In the genomic region with DNA sequence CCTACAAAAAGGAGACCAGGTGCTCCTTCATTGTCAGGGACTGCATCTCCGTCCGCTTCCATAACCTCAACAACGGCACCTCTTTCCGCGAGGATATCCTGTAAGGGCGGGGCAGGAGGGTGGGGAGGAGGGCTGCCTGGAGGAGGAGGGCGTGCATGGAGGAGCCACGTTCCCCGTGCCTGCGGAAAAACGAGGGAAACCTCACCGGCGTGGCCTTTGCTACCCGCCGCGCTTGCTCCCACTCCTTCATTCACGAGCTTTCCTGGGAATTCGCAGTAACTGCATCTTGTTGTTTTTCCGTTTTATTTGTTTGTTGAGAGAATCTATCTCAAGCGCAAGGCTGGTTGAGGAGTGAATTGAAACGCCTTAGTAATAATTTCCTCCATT, we compare ENCODE assay signal across 8 mouse cellular contexts. TPM values are rescaled to one million over a fixed set of nuclear protein-coding genes. Genes with fewer than 3 reads are reported as not detected.
A peak's percentile ranks its signal among the peaks of the same experiment; 100 is the strongest.
DNase-seq lines count a peak whose midpoint lies in the region; ATAC-seq lines count a peak whose summit lies in the region.

No protein-coding gene starts in this region.

- WGBS in heart, embryonic 13.5 days = 2% methylated on average over 21 of the region's 21 CpGs
- 2% methylated on average over 21 of the region's 21 CpGs for WGBS in hindbrain, embryonic 12.5 days

- peaks cover 33% of the 10 kb centered on the region for H3K4me1 ChIP-seq in heart, embryonic 13.5 days
- peaks cover 25% of the 10 kb centered on the region for H3K4me1 ChIP-seq in hindbrain, embryonic 12.5 days

- H3K9ac ChIP-seq in heart, embryonic 13.5 days = peak overlapping the region; percentile 89
- H3K9ac ChIP-seq in hindbrain, embryonic 12.5 days = peak overlapping the region; percentile 84

- no peaks in the 10 kb centered on the region for H3K27me3 ChIP-seq in heart, embryonic 13.5 days (replicated peaks)
- no peaks in the 10 kb centered on the region for H3K27me3 ChIP-seq in hindbrain, embryonic 12.5 days

- no peak for DNase-seq in heart, postnatal 36 days
- DNase-seq in MEL-GATA-1-ER (ENCODE audit: extremely low read depth, low read depth) = peak; percentile 29
- no peak for DNase-seq in layer of hippocampus, adult 11-12 months (ENCODE audit: low spot score)
- DNase-seq in urinary bladder, adult 18-20 months (ENCODE audit: low spot score in 2 of 2) = no peak
- no peak for DNase-seq in right cerebral cortex, postnatal 4 days

- peak overlapping the region; percentile 80 for H3K4me3 ChIP-seq in heart, embryonic 13.5 days
- H3K4me3 ChIP-seq in hindbrain, embryonic 12.5 days = peak overlapping the region; percentile 82

- H3K9me3 ChIP-seq in heart, embryonic 13.5 days = no peaks in the 10 kb centered on the region
- H3K9me3 ChIP-seq in hindbrain, embryonic 12.5 days (replicated peaks) = no peaks in the 10 kb centered on the region

- intact Hi-C loops in heart, postnatal 36 days (cut with DNase I) = loop anchor here (1.0 kb wide), 1 partner anchor 18 kb away; no protein-coding TSS in a partner anchor

- peaks cover 33% of the 10 kb centered on the region for H3K36me3 ChIP-seq in heart, embryonic 13.5 days
- peaks cover 21% of the 10 kb centered on the region for H3K36me3 ChIP-seq in hindbrain, embryonic 12.5 days

- peak overlapping the region; percentile 83 for H3K27ac ChIP-seq in heart, embryonic 13.5 days (replicated peaks)
- H3K27ac ChIP-seq in hindbrain, embryonic 12.5 days = peak overlapping the region; percentile 92

- H3K4me2 ChIP-seq in heart, embryonic 13.5 days = peak overlapping the region; percentile 85
- peak overlapping the region; percentile 85 for H3K4me2 ChIP-seq in hindbrain, embryonic 12.5 days (replicated peaks)

- ATAC-seq in heart, embryonic 13.5 days (ENCODE audit: extremely low read depth, insufficient number of reproducible peaks, low FRiP score, low TSS enrichment) = peak; percentile 53
- ATAC-seq in hindbrain, embryonic 12.5 days (ENCODE audit: low FRiP score) = peak; percentile 62
- ATAC-seq in megakaryocyte-erythroid progenitor cell, adult 5-6 weeks (replicated peaks; ENCODE audit: low FRiP score, low TSS enrichment, poor library complexity, severe bottlenecking) = peak; percentile 59

RNA-seq across cellular contexts. Expression of a gene that starts 0.4 kb away (rescaled TPM):
- polyA plus RNA-seq in heart, embryonic 13.5 days (2015; fragmentation: Nextera tagmentation; extraction: Ambion mirVana) = 5.0 and 5.4 TPM in 2 replicates
- total RNA-seq in heart, postnatal 36 days (2021) = 1 to 10 TPM; 2.5 to 2.7 TPM
- polyA plus RNA-seq in hindbrain, embryonic 12.5 days (2016; fragmentation: Nextera tagmentation; extraction: Ambion mirVana) = 11.9 and 12.2 TPM in 2 replicates
- total RNA-seq in megakaryocyte-erythroid progenitor cell, adult 5-6 weeks (2014; fragmentation: Nextera tagmentation) = 6.8 and 6.9 TPM in 2 replicates
- total RNA-seq in megakaryocyte-erythroid progenitor cell, adult 5-6 weeks (2017) = 1.8 and 4.4 TPM in 2 replicates

RNA-seq across cellular contexts. Expression of a gene that starts 0.6 kb away (rescaled TPM):
- polyA plus RNA-seq in heart, embryonic 13.5 days (2015; fragmentation: Nextera tagmentation; extraction: Ambion mirVana) = 12.0 and 18.0 TPM in 2 replicates
- total RNA-seq in heart, postnatal 36 days (2021) = 10 to 100 TPM; 10.4 to 13.0 TPM
- polyA plus RNA-seq in hindbrain, embryonic 12.5 days (2016; fragmentation: Nextera tagmentation; extraction: Ambion mirVana) = 15.3 and 17.0 TPM in 2 replicates
- 15.5 and 26.4 TPM in 2 replicates for total RNA-seq in megakaryocyte-erythroid progenitor cell, adult 5-6 weeks (2014; fragmentation: Nextera tagmentation)
- total RNA-seq in megakaryocyte-erythroid progenitor cell, adult 5-6 weeks (2017) = 10.1 and 17.6 TPM in 2 replicates

RNA-seq across cellular contexts. Expression of a gene that starts 17.2 kb away (rescaled TPM):
- polyA plus RNA-seq in heart, embryonic 13.5 days (2015; fragmentation: Nextera tagmentation; extraction: Ambion mirVana) = 8.7 and 9.0 TPM in 2 replicates
- 1 to 10 TPM; 4.2 to 4.5 TPM for total RNA-seq in heart, postnatal 36 days (2021)
- polyA plus RNA-seq in hindbrain, embryonic 12.5 days (2016; fragmentation: Nextera tagmentation; extraction: Ambion mirVana) = 21.4 and 22.3 TPM in 2 replicates
- total RNA-seq in megakaryocyte-erythroid progenitor cell, adult 5-6 weeks (2014; fragmentation: Nextera tagmentation) = 11.0 and 14.2 TPM in 2 replicates
- total RNA-seq in megakaryocyte-erythroid progenitor cell, adult 5-6 weeks (2017) = 2.5 and 3.3 TPM in 2 replicates

RNA-seq across cellular contexts. Expression of a gene that starts 19.7 kb away (rescaled TPM):
- polyA plus RNA-seq in heart, embryonic 13.5 days (2015; fragmentation: Nextera tagmentation; extraction: Ambion mirVana) = 26.7 and 31.8 TPM in 2 replicates
- total RNA-seq in heart, postnatal 36 days (2021) = 10 to 100 TPM; 23.4 to 29.0 TPM
- polyA plus RNA-seq in hindbrain, embryonic 12.5 days (2016; fragmentation: Nextera tagmentation; extraction: Ambion mirVana) = 15.0 and 15.7 TPM in 2 replicates
- total RNA-seq in megakaryocyte-erythroid progenitor cell, adult 5-6 weeks (2014; fragmentation: Nextera tagmentation) = 0.11 and 7.6 TPM in 2 replicates
- total RNA-seq in megakaryocyte-erythroid progenitor cell, adult 5-6 weeks (2017) = 0.33 TPM in 1 of 2 replicates, not detected in the other

RNA-seq across cellular contexts. Expression of a gene that starts 23.0 kb away (rescaled TPM):
- not detected in 2 replicates for polyA plus RNA-seq in heart, embryonic 13.5 days (2015; fragmentation: Nextera tagmentation; extraction: Ambion mirVana)
- total RNA-seq in heart, postnatal 36 days (2021) = under 1 TPM; 0.46 to 0.78 TPM
- polyA plus RNA-seq in hindbrain, embryonic 12.5 days (2016; fragmentation: Nextera tagmentation; extraction: Ambion mirVana) = not detected in 2 replicates
- not detected in 2 replicates for total RNA-seq in megakaryocyte-erythroid progenitor cell, adult 5-6 weeks (2014; fragmentation: Nextera tagmentation)
- not detected in 2 replicates for total RNA-seq in megakaryocyte-erythroid progenitor cell, adult 5-6 weeks (2017)
